Mouse (Mus musculus) adrenal gland, adult 2 months (tissue): Measurements from ENCODE around the gene Vps26b. TPM values are rescaled to one million over a fixed set of nuclear protein-coding genes. Genes with fewer than 3 reads are reported as not detected.

Experiments
- DNase-seq: peaks from one replicate; pipeline ENCODE4 v3.0.0; 2021
- polyA plus RNA-seq: library from polyadenylated mRNA; depleted of rRNA; stranded (reverse); fragments of >200 nt; gene quantifications from 2 replicates; pipeline ENCODE4 v1.2.3, GENCODE M21; 2012; rRNA removed
- total RNA-seq, 2 experiments: library from RNA; stranded (reverse); gene quantifications; 2 replicates each; pipeline ENCODE4 v1.2.3; 2021

Gene Vps26b
- total and polyA plus RNA-seq, 3 experiments, result 34.4 to 46.6 (median 38.0) TPM

GRCm38 (mm10) chr9:26997062-26997461 is 32.8 kb downstream of the Vps26b start:
- DNase-seq, result no peak

- no peak for DNase-seq
Observed at GRCm38 (mm10) chr9:26993900-26994299, 36.0 kb downstream of the Vps26b start.

- DNase-seq, result no peak
Observed at GRCm38 (mm10) chr9:26993118-26993517, 36.7 kb downstream of the Vps26b start.

GRCm38 (mm10) chr9:26990181-26990580 is 39.7 kb downstream of the Vps26b start:
- DNase-seq, result no peak

GRCm38 (mm10) chr9:26985668-26986277 is 44.1 kb downstream of the Vps26b start:
- DNase-seq, result no peak

- DNase-seq, result no peak
Observed at GRCm38 (mm10) chr9:26985090-26985613, 44.7 kb downstream of the Vps26b start.

GRCm38 (mm10) chr9:26978776-26979175 is 51.1 kb downstream of the Vps26b start:
- no peak for DNase-seq

- no peak for DNase-seq
Observed at GRCm38 (mm10) chr9:26977754-26978153, 52.1 kb downstream of the Vps26b start.

Other genes starting within 250 kb of the Vps26b start
- 10 to 100 TPM in 1 of 2 experiments, 1 to 10 TPM in 1; 7.1 to 15.9 TPM for gene Glb1l2, start 223.6 kb downstream of the Vps26b start, total RNA-seq
- 8.7 and 9.9 TPM in 2 replicates for gene Glb1l2, start 223.6 kb downstream of the Vps26b start, polyA plus RNA-seq
- under 1 TPM; 0.62 to 0.92 TPM for gene Glb1l3, start 169.2 kb downstream of the Vps26b start, total RNA-seq
- gene Glb1l3, start 169.2 kb downstream of the Vps26b start, polyA plus RNA-seq, result 2.3 and 2.8 TPM in 2 replicates
- gene Gm1110, start 107.0 kb downstream of the Vps26b start, total RNA-seq, result not detected
- not detected in 2 replicates for gene Gm1110, start 107.0 kb downstream of the Vps26b start, polyA plus RNA-seq
- 10 to 100 TPM; 54.2 to 69.9 TPM for gene Acad8, start 30.5 kb downstream of the Vps26b start, total RNA-seq
- 13.3 and 15.9 TPM in 2 replicates for gene Acad8, start 30.5 kb downstream of the Vps26b start, polyA plus RNA-seq
- 10 to 100 TPM; 40.0 to 44.9 TPM for gene Thyn1, start 30.4 kb downstream of the Vps26b start, total RNA-seq
- gene Thyn1, start 30.4 kb downstream of the Vps26b start, polyA plus RNA-seq, result 2.6 and 3.0 TPM in 2 replicates
- 10 to 100 TPM; 10.9 to 12.2 TPM for gene Ncapd3, start 110 bp upstream of the Vps26b start, total RNA-seq
- gene Ncapd3, start 110 bp upstream of the Vps26b start, polyA plus RNA-seq, result 12.1 and 13.5 TPM in 2 replicates
- gene Jam3, start 125.4 kb upstream of the Vps26b start, total RNA-seq, result 10 to 100 TPM; 29.8 to 35.7 TPM
- gene Jam3, start 125.4 kb upstream of the Vps26b start, polyA plus RNA-seq, result 19.2 and 23.5 TPM in 2 replicates